Mouse (Mus musculus) intestine, embryonic 14.5 days (tissue): ENCODE measurements around the gene Ptrhd1. TPM values are rescaled to one million over a fixed set of nuclear protein-coding genes. Genes with fewer than 3 reads are reported as not detected.
A peak's percentile ranks its signal among the peaks of the same experiment; 100 is the strongest.

Source experiments
- ATAC-seq: fragments of 200-750 bp; cut with Nextera tagmentation; replicated peaks from 2 replicates; pipeline ENCODE4 v1.8.0; 2017; ENCODE audit warnings: low read depth, moderate number of reproducible peaks, moderate TSS enrichment, moderate library complexity; ENCODE audit not compliant: low FRiP score, low TSS enrichment
- DNase-seq: peaks from one replicate; pipeline ENCODE4 v3.0.0-alpha.2; 2018; ENCODE audit warnings: low spot score
- H3K27ac ChIP-seq: fragments of 300-500 bp; sonication (generic); 2 replicates; pipeline ENCODE4 v1.5.1; 2014; ENCODE audit warnings: low read depth, mild to moderate bottlenecking, control low read depth
- H3K27me3 ChIP-seq: fragments of 300-500 bp; sonication (generic); replicated peaks from 2 replicates; pipeline ENCODE4 v1.6.1; 2014; ENCODE audit warnings: low read length, control low read depth; ENCODE audit not compliant: control insufficient read depth, insufficient read depth
- H3K36me3 ChIP-seq: fragments of 300-500 bp; sonication (generic); 2 replicates; pipeline ENCODE4 v1.6.1; 2014; ENCODE audit warnings: low read length, control low read depth; ENCODE audit not compliant: control insufficient read depth, insufficient read depth
- H3K4me1 ChIP-seq: fragments of 300-500 bp; sonication (generic); replicated peaks from 2 replicates; pipeline ENCODE4 v1.6.1; 2014; ENCODE audit warnings: low read length, control low read depth, mixed read lengths; ENCODE audit not compliant: control insufficient read depth, insufficient read depth
- H3K4me2 ChIP-seq: fragments of 300-500 bp; sonication (generic); 2 replicates; pipeline ENCODE4 v1.6.1; 2014; ENCODE audit warnings: low read length
- H3K4me3 ChIP-seq: fragments of 300-500 bp; sonication (generic); 2 replicates; pipeline ENCODE4 v1.5.1; 2014; ENCODE audit warnings: low read depth, low read length, control low read depth, mixed read lengths
- H3K9ac ChIP-seq: fragments of 300-500 bp; sonication (generic); 2 replicates; pipeline ENCODE4 v1.6.1; 2014; ENCODE audit warnings: mild to moderate bottlenecking, low read length
- H3K9me3 ChIP-seq: fragments of 300-500 bp; sonication (generic); 2 replicates; pipeline ENCODE4 v1.6.1; 2016; ENCODE audit warnings: low read length, control low read depth; ENCODE audit not compliant: control insufficient read depth
- WGBS: fragments of 180-500 bp; shearing (Covaris S2); extraction: QIAGEN DNeasy Blood & Tissue Kit; methylation state at CpG from one replicate; pipeline ENCODE4 v1.1.7; 2014; 5-methylcytosine and 5-hydroxymethylcytosine counted together
- polyA plus RNA-seq: library from polyadenylated mRNA; unstranded; fragments of >200 nt; fragmentation: Nextera tagmentation; extraction: Ambion mirVana; gene quantifications from 2 replicates; pipeline ENCODE4 v1.2.1, GENCODE M21; 2014

Ptrhd1 gene
- polyA plus RNA-seq, 1 experiment from 2014 or later: 6.7 TPM

DNA sequence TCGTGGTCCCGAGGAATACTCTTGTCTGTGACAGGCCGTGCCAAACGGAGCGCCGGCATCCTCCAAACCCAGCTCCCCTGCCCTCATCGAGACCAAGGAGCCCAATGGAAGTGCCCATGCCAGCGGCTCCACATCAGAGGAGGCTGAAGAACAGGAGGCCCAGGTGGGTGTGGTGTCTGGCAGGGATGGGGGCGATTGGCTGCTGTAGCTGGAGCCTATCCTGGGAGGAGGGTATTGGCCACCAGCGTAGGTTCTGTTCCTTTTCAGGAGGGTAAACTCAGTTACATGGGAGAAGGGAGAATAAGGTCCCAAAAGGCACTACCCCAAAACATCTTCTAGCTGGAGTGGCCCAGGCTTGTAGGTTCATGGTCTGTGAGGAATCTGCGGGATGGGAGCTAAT is 34.6 kb upstream of the Ptrhd1 start:
- H3K27ac ChIP-seq: no peak overlapping the region

DNA sequence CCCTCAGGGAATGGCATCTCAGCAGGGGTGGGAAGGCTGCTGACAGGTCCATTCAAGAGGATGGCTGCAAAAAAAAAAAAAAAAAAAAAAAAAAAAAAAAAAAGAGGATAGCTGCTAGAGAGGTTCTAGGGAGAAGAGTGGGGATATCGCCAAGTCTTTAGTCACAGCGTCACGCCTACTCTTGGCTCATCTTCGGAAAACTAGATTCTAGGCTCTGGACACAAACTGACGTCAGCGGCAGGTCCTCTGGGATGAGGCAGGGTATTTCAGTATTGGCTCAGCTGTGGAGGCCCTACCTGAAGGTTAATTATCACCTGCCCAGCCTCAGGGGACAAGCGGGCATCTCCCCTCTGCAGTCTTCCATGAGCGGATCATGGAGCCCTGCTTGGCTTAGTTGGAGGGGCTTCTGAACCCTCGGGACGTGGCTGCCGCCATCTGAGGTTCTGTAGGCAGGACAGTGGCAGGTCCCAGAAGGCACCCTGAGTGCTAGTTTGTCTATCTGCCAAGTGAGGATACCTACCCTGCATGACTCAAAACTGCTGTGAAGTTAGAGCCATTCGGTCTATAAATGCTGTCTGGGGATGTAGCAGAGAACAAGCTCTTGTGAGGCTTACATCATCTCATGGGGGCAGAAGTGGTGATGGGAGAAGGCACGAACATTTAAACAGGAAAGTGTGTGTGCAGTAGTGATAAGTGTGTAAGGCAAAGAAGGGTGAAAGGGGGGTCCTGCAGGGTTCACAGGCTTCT is 32.2 kb upstream of the Ptrhd1 start:
- Histone ChIP-seq H3K9ac (no peak overlapping the region), H3K27ac (no peak overlapping the region), H3K4me1 (no peaks in the 10 kb centered on the region), H3K9me3 (no peaks in the 10 kb centered on the region), H3K4me2 (no peak overlapping the region), H3K36me3 (peaks cover 63% of the 10 kb centered on the region), H3K27me3 (no peaks in the 10 kb centered on the region), H3K4me3 (no peak overlapping the region)
- ATAC-seq: no peak
- no peak for DNase-seq
- 91% methylated on average over 13 of the region's 13 CpGs for WGBS

More for the DNA sequence above, 34.6 kb upstream of the Ptrhd1 start:
- no peak overlapping the region for H3K4me3 ChIP-seq
- H3K4me1 ChIP-seq: no peaks in the 10 kb centered on the region
- H3K27me3 ChIP-seq: no peaks in the 10 kb centered on the region
- no peak overlapping the region for H3K9ac ChIP-seq
- H3K4me2 ChIP-seq: no peak overlapping the region
- no peak for ATAC-seq
- 94% methylated on average over 11 of the region's 11 CpGs for WGBS
- H3K36me3 ChIP-seq: peaks cover 42% of the 10 kb centered on the region
- DNase-seq: no peak
- H3K9me3 ChIP-seq: no peaks in the 10 kb centered on the region

GRCm38 (mm10) chr12:4202206-4202605 is 31.6 kb upstream of the Ptrhd1 start:
- Histone ChIP-seq H3K27ac (no peak overlapping the region), H3K4me1 (no peaks in the 10 kb centered on the region), H3K9ac (no peak overlapping the region), H3K36me3 (peaks cover 63% of the 10 kb centered on the region), H3K9me3 (no peaks in the 10 kb centered on the region), H3K27me3 (no peaks in the 10 kb centered on the region), H3K4me3 (no peak overlapping the region), H3K4me2 (no peak overlapping the region)
- 87% methylated on average over 4 of the region's 4 CpGs for WGBS
- DNase-seq (no peak), ATAC-seq (no peak)

DNA sequence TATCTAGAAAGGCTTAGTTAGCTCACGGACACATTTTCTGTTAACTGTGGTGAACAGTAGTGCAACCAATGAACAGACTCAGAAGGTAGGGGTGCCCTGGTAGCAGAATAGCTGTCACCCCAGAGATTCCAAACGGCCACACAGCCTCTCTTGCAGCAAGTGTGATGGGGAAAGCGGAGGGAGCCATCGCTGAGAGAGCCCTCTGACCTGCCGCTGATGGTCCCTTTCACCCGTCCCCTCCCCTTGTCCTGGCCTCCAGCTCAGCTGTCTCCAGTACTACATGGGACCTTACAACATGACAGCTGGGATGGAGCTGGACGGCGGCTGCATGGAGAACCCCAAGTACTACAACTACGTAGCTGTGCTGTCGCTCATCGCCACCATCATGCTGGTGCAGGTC is 27.7 kb upstream of the Ptrhd1 start:
- Histone ChIP-seq H3K36me3 (peaks cover 73% of the 10 kb centered on the region), H3K27me3 (no peaks in the 10 kb centered on the region), H3K9me3 (no peaks in the 10 kb centered on the region), H3K27ac (no peak overlapping the region), H3K4me2 (no peak overlapping the region), H3K4me3 (no peak overlapping the region), H3K4me1 (no peaks in the 10 kb centered on the region), H3K9ac (no peak overlapping the region)
- DNase-seq (no peak), ATAC-seq (no peak)
- WGBS: 91% methylated on average over 11 of the region's 11 CpGs

- ATAC-seq (0 out of 2 replicates have a peak, but pooled peaks have one; percentile 47), DNase-seq (peak; percentile 62)
- WGBS: 80% methylated on average over 15 of the region's 15 CpGs
These were observed 25.3 kb upstream of the Ptrhd1 start for GRCm38 (mm10) chr12:4208405-4209133.

DNA sequence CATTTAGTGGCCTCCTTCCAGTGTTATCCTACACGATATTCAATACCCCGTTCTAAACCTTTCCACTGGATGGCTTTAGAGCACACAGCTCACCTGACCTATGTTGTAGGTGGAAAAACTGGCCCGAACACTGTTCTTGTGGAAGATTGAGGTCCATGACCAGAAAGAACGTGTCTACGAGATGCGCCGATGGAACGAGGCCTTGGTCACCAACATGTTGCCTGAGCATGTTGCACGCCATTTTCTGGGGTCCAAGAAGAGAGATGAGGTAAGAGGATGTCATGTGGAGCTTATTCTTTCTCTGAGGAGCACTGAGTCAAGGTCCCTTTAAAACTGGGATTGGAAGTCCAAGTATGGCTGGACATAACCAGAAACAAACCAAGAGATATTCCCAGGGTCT is 24.6 kb upstream of the Ptrhd1 start:
- ATAC-seq (no peak), DNase-seq (no peak)
- H3K9me3 ChIP-seq: no peaks in the 10 kb centered on the region
- H3K9ac ChIP-seq: no peak overlapping the region
- H3K27me3 ChIP-seq: no peaks in the 10 kb centered on the region
- 95% methylated on average over 9 of the region's 9 CpGs for WGBS
- H3K4me1 ChIP-seq: no peaks in the 10 kb centered on the region
- no peak overlapping the region for H3K27ac ChIP-seq
- H3K36me3 ChIP-seq: peaks cover 90% of the 10 kb centered on the region
- no peak overlapping the region for H3K4me2 ChIP-seq
- H3K4me3 ChIP-seq: no peak overlapping the region

More at GRCm38 (mm10) chr12:4208405-4209133, 25.3 kb upstream of the Ptrhd1 start:
- Histone ChIP-seq H3K27ac (no peak overlapping the region), H3K4me1 (no peaks in the 10 kb centered on the region), H3K36me3 (peaks cover 83% of the 10 kb centered on the region), H3K4me2 (no peak overlapping the region), H3K4me3 (no peak overlapping the region), H3K9ac (no peak overlapping the region), H3K27me3 (no peaks in the 10 kb centered on the region), H3K9me3 (no peaks in the 10 kb centered on the region)

DNA sequence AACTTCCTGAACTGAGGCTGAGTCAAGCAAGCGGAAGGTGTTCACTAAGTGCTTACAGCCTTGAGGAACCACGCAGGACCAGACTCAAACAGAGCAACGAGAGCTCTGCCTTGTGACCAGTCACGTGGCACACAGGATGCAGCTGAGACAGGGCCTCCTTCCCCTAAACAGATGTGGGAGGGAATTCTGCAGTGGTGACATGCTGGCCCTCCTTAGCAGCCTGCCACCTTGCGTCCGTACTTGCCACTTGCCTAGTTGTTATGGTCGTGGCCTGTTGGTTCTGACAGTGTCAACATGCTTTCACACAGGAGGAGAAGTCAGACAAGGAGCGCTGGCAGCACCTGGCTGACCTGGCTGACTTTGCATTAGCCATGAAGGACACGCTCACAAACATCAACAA is 22.7 kb upstream of the Ptrhd1 start:
- WGBS: 86% methylated on average over 9 of the region's 9 CpGs
- Histone ChIP-seq H3K9me3 (no peaks in the 10 kb centered on the region), H3K36me3 (peaks cover 93% of the 10 kb centered on the region), H3K27ac (no peak overlapping the region), H3K27me3 (no peaks in the 10 kb centered on the region), H3K4me2 (no peak overlapping the region), H3K4me3 (no peak overlapping the region), H3K9ac (no peak overlapping the region), H3K4me1 (no peaks in the 10 kb centered on the region)
- ATAC-seq: no peak
- no peak for DNase-seq

- Histone ChIP-seq H3K4me1 (no peaks in the 10 kb centered on the region), H3K27me3 (no peaks in the 10 kb centered on the region), H3K9me3 (no peaks in the 10 kb centered on the region), H3K27ac (no peak overlapping the region), H3K36me3 (peaks cover 86% of the 10 kb centered on the region), H3K4me3 (no peak overlapping the region), H3K9ac (no peak overlapping the region), H3K4me2 (no peak overlapping the region)
- DNase-seq: no peak
- no peak for ATAC-seq
- 73% methylated on average over 8 of the region's 8 CpGs for WGBS
These were observed 20.9 kb upstream of the Ptrhd1 start for GRCm38 (mm10) chr12:4212908-4213307.
